Mouse (Mus musculus): ENCODE measurements around the gene Mrpl4.

- TF ChIP-seq CTCF (IDR thresholded peaks at IDR 0.05; ENCODE audit: low read depth): no peak
- no peak for TF ChIP-seq EP300 (IDR thresholded peaks at IDR 0.05; ENCODE audit: low read depth)
Measured at GRCm38 (mm10) chr9:21011846-21012312, 9.3 kb downstream of the Mrpl4 start.
